Mouse (Mus musculus) gastrocnemius, postnatal 25 days (tissue): Measurements from ENCODE around the gene Micall1. TPM values are rescaled to one million over a fixed set of nuclear protein-coding genes. Genes with fewer than 3 reads are reported as not detected.

Experiments used
- DNase-seq: peaks from one replicate; pipeline ENCODE4 v3.0.0; 2022
- long read RNA-seq, 2 experiments: library from polyadenylated mRNA; stranded (forward); transcript quantifications; one replicate each; pipeline ENCODE4 v2.0.0; 2021
- total RNA-seq, 2 experiments: library from RNA; stranded (reverse); gene quantifications; 1 replicate in 1 of 2; 2 replicates in 1 of 2; pipeline ENCODE4 v1.2.3; 2021

Micall1 gene
- total RNA-seq: 10 to 100 TPM; 14.0 to 15.0 TPM
- long read RNA-seq, experiment 1, full-length matches to known transcripts: 2 of 5 reads
- long read RNA-seq, experiment 1, partial matches to known transcripts: 0 of 5 reads
- long read RNA-seq, experiment 1, other reads (novel, unspliced or antisense): 3 of 5 reads
- long read RNA-seq, experiment 2, partial matches to known transcripts: 2 of 10 reads
- long read RNA-seq, experiment 2, other reads (novel, unspliced or antisense): 8 of 10 reads

- DNase-seq: peak; percentile 79
These were observed at the start of gene Micall1 for GRCm38 (mm10) chr15:79108421-79109320. Gene Micall1, plus strand, starts transcription at chr15:79108898.

GRCm38 (mm10) chr15:79060887-79061565 is 47.7 kb upstream of the Micall1 start:
- no peak for DNase-seq

GRCm38 (mm10) chr15:79062376-79063159 is 46.1 kb upstream of the Micall1 start, which contains the start of gene Ankrd54:
Gene Ankrd54, minus strand, starts transcription at chr15:79062893.
- DNase-seq: peak; percentile 99

- DNase-seq: no peak
These were observed 45.4 kb upstream of the Micall1 start for GRCm38 (mm10) chr15:79063160-79063740.

GRCm38 (mm10) chr15:79065086-79065770 is 43.5 kb upstream of the Micall1 start:
- peak; percentile 44 for DNase-seq

- no peak for DNase-seq
These were observed 42.4 kb upstream of the Micall1 start for GRCm38 (mm10) chr15:79066276-79066675.

- no peak for DNase-seq
These were observed 41.1 kb upstream of the Micall1 start for GRCm38 (mm10) chr15:79067631-79068030.

GRCm38 (mm10) chr15:79068416-79068815 is 40.3 kb upstream of the Micall1 start:
- DNase-seq: no peak

GRCm38 (mm10) chr15:79071117-79072039 is 37.3 kb upstream of the Micall1 start:
- no peak for DNase-seq

- no peak for DNase-seq
These were observed 34.9 kb upstream of the Micall1 start for GRCm38 (mm10) chr15:79073752-79074151.

GRCm38 (mm10) chr15:79074446-79074845 is 34.3 kb upstream of the Micall1 start:
- DNase-seq: no peak

- peak; percentile 85 for DNase-seq
These were observed 33.7 kb upstream of the Micall1 start, which contains the start of gene Eif3l for GRCm38 (mm10) chr15:79074913-79075532. Gene Eif3l, plus strand, starts transcription at chr15:79075179.

- no peak for DNase-seq
These were observed 32.9 kb upstream of the Micall1 start for GRCm38 (mm10) chr15:79075658-79076365.

- no peak for DNase-seq
These were observed 29.1 kb upstream of the Micall1 start for GRCm38 (mm10) chr15:79079567-79079966.

- DNase-seq: no peak
These were observed 16.4 kb upstream of the Micall1 start for GRCm38 (mm10) chr15:79092284-79092683.

GRCm38 (mm10) chr15:79093083-79093839 is 15.4 kb upstream of the Micall1 start:
- peak; percentile 31 for DNase-seq

GRCm38 (mm10) chr15:79095483-79095882 is 13.2 kb upstream of the Micall1 start:
- no peak for DNase-seq

GRCm38 (mm10) chr15:79096556-79096955 is 12.1 kb upstream of the Micall1 start:
- no peak for DNase-seq
